Mouse (Mus musculus) erythroid progenitor cell, adult 5-6 weeks (primary cell): ENCODE measurements around the gene Adgrb3. TPM values are rescaled to one million over a fixed set of nuclear protein-coding genes. Genes with fewer than 3 reads are reported as not detected.
"Not testable (repeated sequence)": the region's sequence is repeated elsewhere in the genome, so short reads cannot be mapped to it uniquely, and the experiment has no call there.

Experiments used
- ATAC-seq: replicated peaks from 2 replicates; pipeline ENCODE4 v1.8.0; 2016; ENCODE audit warnings: moderate number of reproducible peaks, mild to moderate bottlenecking, moderate TSS enrichment, inconsistent platforms; ENCODE audit not compliant: poor library complexity, low FRiP score, severe bottlenecking
- total RNA-seq, 2 experiments: library from RNA; stranded (forward) in 1 of 2; stranded (reverse) in 1 of 2; fragments of 150-400 nt in 1 of 2; fragments of 186-747, 209-891 nt in 1 of 2; gene quantifications; 2 replicates each; pipeline versions ENCODE4 v1.2.3 to v1.2.4; 2015 to 2017; ENCODE audit warnings: low replicate concordance in 2 of 2

Adgrb3 gene
- total RNA-seq, 2 experiments from 2014 or later, result not detected

GRCm38 (mm10) chr1:25568096-25568495, 261.4 kb downstream of the Adgrb3 start:
- ATAC-seq, result no peak

DNA sequence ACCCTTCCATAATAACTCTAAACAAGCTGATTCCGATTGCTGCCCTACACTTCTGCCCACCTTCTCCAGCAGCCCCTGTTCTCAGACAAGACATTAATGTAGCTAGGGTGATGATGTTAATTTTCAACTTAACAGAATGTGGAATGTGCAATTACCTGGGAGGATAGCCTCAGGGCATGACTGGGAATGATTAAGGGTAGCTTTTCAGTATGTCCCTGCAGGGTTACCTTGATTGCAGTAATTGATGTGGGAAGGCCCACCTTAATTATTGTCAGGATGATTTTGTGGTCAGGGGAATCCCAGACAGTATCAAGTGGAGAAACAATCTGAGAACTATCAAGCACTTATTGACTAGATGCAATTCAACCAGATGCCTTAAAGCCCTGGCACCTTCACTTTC, 283.4 kb downstream of the Adgrb3 start:
- no peak for ATAC-seq

- ATAC-seq, result no peak
Measured at GRCm38 (mm10) chr1:25543915-25544314, 285.6 kb downstream of the Adgrb3 start.

GRCm38 (mm10) chr1:25542891-25543290, 286.6 kb downstream of the Adgrb3 start:
- ATAC-seq, result no peak

DNA sequence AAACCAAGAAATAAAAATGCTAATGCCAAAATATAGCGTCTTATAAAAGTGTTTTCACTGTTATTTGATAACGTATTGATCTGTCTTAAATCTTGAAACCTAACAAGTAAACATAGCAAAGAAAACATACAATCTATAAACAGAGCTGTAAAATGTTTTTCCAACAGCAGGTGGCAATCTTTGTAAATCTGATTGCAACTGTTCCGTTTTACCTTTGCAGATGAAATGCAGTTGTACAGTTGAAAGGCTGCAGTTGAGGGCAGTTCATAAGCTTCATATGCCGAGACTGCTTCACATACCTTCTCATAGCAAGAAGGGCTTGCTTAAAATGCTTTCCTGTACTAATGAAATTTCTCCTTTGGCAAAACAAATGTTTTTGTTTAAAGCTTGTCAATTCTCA, 302.5 kb downstream of the Adgrb3 start:
- no peak for ATAC-seq

DNA sequence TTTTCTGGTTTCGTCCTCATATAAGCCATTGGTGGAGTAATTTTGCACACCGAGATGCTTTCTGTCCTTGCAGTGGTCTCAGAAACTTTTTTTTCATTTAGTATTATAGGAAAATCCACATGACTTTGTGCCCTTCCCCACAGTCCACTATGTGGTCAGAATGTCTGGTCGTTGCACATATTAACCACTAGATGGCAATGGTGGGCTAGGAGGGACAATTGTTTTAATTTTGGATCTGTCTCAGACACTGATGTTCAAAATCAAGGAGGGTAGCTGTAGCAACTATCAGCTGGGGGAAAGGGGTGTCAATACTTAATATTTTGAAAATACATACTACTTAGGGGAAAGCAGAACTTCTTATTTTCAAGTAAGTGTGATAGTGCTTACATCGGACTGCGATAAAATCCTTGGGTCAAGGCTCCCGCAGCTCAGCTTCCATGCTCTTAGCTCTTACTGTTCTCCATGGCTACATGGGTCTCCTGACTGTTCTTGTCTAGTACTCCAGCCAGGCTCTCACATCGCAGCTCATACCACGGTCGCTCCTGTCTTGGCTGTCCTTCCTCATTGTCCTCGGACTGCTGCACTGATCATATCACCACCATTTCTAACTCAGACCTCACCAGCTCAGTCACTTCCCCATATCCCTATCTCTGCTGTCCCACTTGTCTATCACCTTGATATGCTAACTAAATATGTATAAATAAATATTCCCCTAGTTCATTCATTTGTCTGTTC, 319.0 kb downstream of the Adgrb3 start:
- ATAC-seq, result no peak

- ATAC-seq, result no peak
Measured at GRCm38 (mm10) chr1:25504313-25504712, 325.2 kb downstream of the Adgrb3 start.

GRCm38 (mm10) chr1:25503524-25503923, 326.0 kb downstream of the Adgrb3 start:
- no peak for ATAC-seq

DNA sequence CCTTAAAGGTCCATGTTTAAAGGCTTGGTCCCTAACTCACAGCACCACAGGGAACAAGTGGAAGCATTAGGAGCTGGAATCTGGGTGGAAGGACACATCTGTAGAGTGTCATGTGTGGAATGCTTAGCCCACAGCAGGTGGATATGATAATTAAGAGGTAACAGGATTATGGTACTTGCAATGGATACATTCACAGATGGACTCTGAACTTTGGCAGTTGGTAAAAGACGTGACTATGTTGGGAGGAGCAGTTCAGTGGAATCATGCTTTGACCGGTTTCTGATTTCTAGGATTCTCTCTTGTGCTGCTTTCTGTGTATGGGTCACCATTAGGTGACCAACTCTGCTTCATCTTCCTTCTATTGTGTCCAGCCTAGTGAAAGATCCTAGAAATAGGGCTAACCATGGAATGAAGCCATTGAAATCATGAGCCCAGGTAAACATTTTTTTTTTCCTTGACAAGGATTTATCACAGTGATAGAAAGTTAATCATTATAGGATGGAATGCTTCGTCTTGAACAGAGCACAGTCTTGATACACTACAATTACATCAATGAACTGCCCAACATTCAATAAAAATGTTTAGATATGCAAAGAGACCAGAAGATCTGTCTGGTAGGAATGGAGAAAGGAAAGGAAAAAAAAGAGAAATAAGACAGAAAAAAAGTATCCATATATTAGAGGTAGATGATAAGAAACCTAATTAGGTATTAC, 334.1 kb downstream of the Adgrb3 start:
- no peak for ATAC-seq

DNA sequence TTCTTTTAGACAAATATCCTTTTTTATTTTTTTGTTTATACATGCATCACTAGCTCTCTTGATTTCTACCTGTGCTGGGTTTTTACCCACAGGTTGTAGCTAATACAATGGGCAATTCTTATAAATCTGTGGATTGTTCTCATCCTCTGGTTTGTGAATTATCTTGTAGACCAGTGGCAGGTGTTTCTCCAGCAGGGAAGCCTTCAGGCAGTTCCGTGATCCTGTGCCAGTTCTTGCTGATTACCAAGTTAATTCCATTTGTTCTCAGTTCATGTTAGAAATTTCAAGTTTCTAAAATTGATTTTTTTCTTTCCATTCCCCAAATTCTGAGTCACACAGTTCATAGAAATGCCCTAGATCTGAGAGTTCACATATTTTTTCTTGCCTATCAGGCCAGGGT, 338.0 kb downstream of the Adgrb3 start:
- no peak for ATAC-seq

GRCm38 (mm10) chr1:25490174-25490573, 339.3 kb downstream of the Adgrb3 start:
- no peak for ATAC-seq

- ATAC-seq, result no peak
Measured at GRCm38 (mm10) chr1:25475699-25476098, 353.8 kb downstream of the Adgrb3 start.

- no peak for ATAC-seq
Measured at GRCm38 (mm10) chr1:25474469-25474868, 355.0 kb downstream of the Adgrb3 start.

GRCm38 (mm10) chr1:25471612-25472011, 357.9 kb downstream of the Adgrb3 start:
- ATAC-seq, result not testable (repeated sequence)

DNA sequence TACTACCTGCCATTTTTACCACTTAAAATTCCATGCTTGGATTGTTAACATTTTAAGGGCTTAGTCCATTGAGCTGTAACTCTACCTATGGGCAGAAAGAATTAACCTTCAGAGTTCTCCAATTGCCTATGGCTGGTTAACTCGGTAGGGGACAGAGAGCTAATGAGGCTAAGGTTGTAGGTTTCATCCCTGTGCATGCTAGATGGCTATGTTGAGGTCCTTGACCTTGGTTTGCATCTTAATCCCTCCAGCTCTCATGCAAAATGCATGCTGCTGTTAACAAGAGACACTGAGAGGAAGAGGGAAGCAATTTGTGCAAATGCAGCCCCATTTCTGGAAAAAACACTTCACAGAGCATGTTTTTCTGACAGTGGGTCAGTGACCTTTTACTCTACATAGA, 366.9 kb downstream of the Adgrb3 start:
- ATAC-seq, result no peak

DNA sequence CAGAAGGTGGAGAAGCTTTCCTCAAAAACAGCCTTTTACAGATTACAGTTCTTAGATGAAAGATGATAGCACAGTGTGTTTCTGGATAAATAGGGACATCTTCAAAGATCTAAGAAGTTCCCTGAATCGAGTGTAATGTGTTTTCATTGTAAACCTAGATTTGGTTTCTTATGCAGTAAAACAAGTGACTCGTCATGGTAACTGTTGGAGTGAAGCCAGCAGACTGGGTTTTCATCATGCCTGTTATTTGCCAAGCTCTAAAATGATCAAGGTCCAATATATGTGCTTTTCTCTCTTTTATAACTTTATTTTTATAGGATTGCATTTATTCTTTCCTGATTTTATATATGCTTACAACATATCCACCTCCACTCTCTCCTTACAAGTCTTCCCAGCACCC, 394.0 kb downstream of the Adgrb3 start:
- no peak for ATAC-seq

DNA sequence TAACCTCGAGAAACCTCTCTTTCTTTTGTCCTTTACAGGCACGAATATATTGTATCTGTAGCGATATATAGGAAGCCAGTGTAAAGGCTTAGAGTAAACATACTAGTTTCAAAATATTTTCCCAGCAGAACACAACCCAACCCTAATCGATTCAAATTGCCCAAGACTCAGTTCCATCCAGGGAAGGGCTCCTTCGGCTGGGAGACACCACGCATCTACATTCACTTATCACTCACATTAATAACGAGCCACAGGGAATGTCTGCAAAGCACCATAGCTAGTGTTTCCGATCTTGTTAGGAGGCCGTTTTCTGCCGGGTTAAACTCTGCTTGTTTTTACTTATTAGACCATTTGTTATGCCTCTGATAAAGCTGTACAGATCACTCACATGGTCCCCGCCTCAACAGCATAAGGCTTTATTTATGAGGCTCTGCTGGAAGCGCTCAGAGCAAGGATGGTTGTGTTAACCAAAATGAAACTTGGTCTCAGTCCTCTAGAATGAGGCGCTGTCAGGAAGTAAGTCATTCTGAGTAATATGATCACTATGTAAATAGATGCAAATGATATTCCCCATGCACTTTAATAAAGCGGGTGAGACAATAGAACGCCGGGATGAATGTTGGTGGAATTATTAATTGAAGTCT, 399.2 kb downstream of the Adgrb3 start:
- ATAC-seq, result no peak

GRCm38 (mm10) chr1:25420701-25421100, 408.8 kb downstream of the Adgrb3 start:
- no peak for ATAC-seq

GRCm38 (mm10) chr1:25419378-25419777, 410.1 kb downstream of the Adgrb3 start:
- ATAC-seq, result no peak

GRCm38 (mm10) chr1:25415084-25415483, 414.4 kb downstream of the Adgrb3 start:
- ATAC-seq, result no peak

GRCm38 (mm10) chr1:25364186-25364585, 465.3 kb downstream of the Adgrb3 start:
- ATAC-seq, result no peak
